Mouse (Mus musculus): ENCODE measurements around the gene Hist2h2ab.

GRCm38 (mm10) chr3:96266132-96266710, 46.6 kb downstream of the Hist2h2ab start:
- TF ChIP-seq POLR2A (IDR thresholded peaks at IDR 0.05; ENCODE audit: borderline replicate concordance, extremely low read depth, low read depth, low read length) (no peak), CTCF (IDR thresholded peaks at IDR 0.05; ENCODE audit: insufficient read depth, low read length) (no peak)
